Mouse (Mus musculus): ENCODE data around the gene Nploc4.

The Nploc4 gene

GRCm38 (mm10) chr11:120351250-120352092 is 86.0 kb downstream of the Nploc4 start:
- DNase-seq = peak; percentile 57

- DNase-seq = peak; percentile 70
Observed at GRCm38 (mm10) chr11:120350711-120351110, 86.8 kb downstream of the Nploc4 start.

- peak; percentile 81 for DNase-seq
Observed at GRCm38 (mm10) chr11:120349986-120350702, 87.4 kb downstream of the Nploc4 start.

GRCm38 (mm10) chr11:120349371-120349985 is 88.0 kb downstream of the Nploc4 start:
- peak; percentile 72 for DNase-seq

GRCm38 (mm10) chr11:120348684-120349370 is 88.7 kb downstream of the Nploc4 start:
- peak; percentile 80 for DNase-seq

- peak; percentile 87 for DNase-seq
Observed at GRCm38 (mm10) chr11:120347791-120348683, 89.5 kb downstream of the Nploc4 start, which contains the start of gene Actg1. TSS of gene Actg1 (minus strand) at chr11:120348542.

GRCm38 (mm10) chr11:120347301-120347700 is 90.2 kb downstream of the Nploc4 start:
- DNase-seq = peak; percentile 29

- peak; percentile 26 for DNase-seq
Observed at GRCm38 (mm10) chr11:120346383-120347034, 91.0 kb downstream of the Nploc4 start.

- no peak for DNase-seq
Observed at GRCm38 (mm10) chr11:120345067-120345681, 92.3 kb downstream of the Nploc4 start.

- peak; percentile 5 for DNase-seq
Observed at GRCm38 (mm10) chr11:120344310-120344920, 93.1 kb downstream of the Nploc4 start.

GRCm38 (mm10) chr11:120343519-120344309 is 93.8 kb downstream of the Nploc4 start:
- DNase-seq = peak; percentile 11

- DNase-seq = no peak
Observed at GRCm38 (mm10) chr11:120342656-120343160, 94.8 kb downstream of the Nploc4 start.

- DNase-seq = no peak
Observed at GRCm38 (mm10) chr11:120341661-120342060, 95.8 kb downstream of the Nploc4 start.

GRCm38 (mm10) chr11:120339978-120340513 is 97.5 kb downstream of the Nploc4 start:
- no peak for DNase-seq

- no peak for DNase-seq
Observed at GRCm38 (mm10) chr11:120338786-120339185, 98.7 kb downstream of the Nploc4 start.

- DNase-seq = no peak
Observed at GRCm38 (mm10) chr11:120337447-120337846, 100.1 kb downstream of the Nploc4 start.

- no peak for DNase-seq
Observed at GRCm38 (mm10) chr11:120335431-120336021, 102.0 kb downstream of the Nploc4 start.

Measured in cerebellum, adult 11-12 months (tissue).